Mouse (Mus musculus): ENCODE measurements around the gene Btbd6.
A peak's percentile ranks its signal among the peaks of the same experiment; 100 is the strongest.

The Btbd6 gene

DNA sequence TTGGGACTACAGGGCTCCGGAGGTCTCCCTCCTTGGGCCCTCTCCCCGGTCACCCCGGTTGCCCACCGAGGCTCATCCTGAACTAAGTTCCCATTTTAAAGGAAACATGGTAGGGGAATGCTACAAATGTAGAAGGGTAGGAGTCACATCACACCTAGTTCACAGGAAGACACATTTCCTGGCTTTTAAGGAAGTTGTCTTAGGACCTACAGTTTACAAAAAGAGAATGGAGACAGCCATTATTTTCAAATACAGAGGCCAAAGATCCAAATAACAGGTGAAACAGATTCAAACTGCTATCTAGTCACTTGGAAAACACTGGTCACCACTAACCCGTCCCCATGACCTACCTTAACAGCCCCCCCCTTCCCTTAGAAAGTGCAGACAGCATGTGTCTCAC lies 36.2 kb downstream of the Btbd6 start:
- no peak for DNase-seq

DNA sequence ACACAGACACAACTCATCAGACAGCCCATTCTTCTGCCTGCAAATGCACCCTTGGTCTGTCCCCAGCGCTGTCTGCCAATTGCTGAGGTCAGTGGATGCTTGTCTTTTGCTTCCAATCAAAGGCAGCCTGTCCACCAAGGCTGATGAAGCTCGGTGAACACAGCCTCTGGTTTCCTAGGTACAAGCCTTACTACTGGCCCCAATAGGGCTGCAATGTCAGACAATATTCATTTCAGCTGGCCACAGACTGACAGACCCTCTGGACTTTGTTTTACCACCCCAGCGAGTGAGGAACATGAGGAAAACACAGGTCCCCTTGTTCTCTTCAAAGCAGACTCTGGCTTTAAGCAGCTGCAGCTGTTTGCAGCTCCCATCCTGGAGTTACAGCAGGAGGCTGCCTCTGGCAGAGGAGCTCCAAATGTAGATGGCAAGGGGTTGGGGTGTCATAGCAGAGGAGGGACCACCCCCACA lies 36.8 kb downstream of the Btbd6 start:
- DNase-seq: no peak

DNA sequence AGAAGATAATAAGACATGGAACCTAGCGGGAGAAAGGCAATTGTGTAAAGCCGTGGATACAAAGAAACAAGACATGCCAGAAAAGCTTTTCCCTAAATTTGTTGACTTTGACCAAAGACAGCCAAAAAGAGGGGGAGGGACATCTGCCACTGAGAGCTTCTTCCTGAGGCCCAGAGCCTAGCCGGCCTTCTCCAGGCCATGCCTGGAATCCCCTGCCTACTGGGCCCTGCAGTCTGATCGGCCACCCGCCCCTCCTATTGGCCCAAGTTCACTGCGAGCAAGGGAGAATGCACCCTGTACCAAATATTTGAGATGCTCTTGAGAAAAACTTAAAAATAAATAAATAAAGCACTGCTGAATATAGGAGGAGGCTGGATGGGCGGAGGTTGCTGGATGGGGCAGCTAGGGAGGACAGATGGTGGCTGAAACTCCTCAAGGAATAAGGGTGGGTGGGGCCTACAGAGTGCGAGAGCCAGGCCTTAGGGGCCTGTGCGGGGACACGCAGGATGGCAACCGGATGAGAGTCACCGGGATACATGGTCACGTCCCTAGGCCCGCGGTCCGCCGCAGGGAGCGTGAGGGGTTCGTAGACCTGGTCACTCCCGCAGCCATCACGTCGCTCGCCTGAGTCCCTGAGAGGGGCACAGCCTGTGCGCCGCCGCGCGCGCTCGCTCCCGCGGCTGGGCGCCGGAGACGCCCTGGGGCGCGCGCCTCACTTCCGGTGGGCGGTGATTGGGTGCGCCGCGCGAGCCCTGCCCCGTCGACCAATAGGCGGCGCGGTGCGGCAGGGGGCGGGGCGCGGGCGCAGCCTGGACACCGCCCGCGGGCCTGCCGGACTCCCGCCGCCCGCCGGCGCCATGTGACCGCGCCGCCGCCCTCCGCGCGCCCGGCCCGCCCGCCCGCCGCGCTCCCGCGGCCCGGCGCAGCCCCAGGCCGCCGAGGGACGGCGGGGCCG lies 37.6 kb downstream of the Btbd6 start, which contains the start of gene Pacs2:
Pacs2 (plus strand) TSS at position 905 of the 955 bp plus-strand sequence.
- DNase-seq: peak; percentile 96

DNA sequence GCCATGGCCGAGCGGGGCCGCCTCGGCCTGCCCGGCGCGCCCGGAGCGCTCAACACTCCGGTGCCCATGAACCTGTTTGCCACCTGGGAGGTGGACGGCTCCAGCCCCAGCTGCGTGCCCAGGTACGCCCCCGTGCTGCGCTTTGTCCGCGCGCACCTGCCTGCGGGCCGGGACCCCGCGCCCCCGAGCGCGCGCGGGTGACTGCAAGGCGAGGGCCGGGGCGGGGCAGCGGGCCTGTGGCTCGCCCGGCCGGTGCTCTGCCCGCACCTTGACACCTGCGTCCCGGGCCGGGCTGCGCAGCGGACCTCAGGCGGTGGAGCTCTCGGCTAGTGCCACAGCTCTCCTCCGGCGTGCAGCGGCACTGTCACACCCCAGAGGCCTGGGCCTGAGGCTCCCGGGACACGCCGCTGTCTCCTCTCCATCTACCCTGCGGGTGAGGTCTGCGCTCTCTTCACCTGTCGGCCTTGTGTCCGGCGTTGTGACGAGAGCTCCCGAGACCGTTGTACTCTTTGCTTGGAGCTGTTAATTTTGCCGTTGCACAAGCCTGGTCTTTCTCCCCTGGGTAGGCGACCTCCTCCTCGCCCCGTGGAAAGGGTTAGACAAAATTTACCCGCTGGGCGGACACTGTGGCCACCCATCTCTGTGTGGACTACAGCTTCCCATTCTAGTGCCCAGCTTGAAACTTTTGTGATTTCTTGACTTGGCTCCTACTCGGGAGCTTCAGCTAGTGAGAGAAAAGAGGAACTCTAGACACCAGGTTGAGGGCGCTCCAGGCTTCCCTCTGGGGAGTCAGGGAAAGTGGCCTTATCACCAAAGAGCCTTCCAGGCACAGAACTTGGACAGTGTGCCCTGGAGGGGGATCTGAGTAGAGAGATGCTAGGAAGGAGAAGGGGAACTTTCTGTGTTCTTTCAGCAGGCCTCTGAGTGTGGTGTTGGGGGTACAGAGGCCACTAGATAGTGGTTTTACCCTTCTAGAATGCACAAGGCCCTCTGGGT lies 38.6 kb downstream of the Btbd6 start:
- DNase-seq: peak; percentile 74

DNA sequence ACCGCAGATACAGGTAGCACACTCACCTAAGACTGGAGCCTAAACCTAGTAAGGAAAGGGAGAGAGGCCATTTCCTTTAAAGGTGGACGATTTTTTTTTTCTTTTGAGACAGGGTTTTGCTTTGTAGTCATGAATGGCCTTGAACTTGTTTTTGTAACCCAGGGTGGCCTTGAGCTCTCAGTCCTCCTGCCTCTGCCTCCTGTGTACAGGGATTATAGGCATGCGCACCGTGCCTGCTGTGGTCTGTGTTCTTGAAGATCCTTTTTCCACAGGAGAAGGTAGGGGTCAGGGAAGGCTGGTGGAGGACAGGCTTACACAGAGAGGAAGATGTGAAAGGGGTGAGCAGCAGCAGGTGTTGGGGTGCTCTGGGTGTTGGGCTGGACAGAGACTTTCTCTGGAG lies 39.7 kb downstream of the Btbd6 start:
- no peak for DNase-seq

DNA sequence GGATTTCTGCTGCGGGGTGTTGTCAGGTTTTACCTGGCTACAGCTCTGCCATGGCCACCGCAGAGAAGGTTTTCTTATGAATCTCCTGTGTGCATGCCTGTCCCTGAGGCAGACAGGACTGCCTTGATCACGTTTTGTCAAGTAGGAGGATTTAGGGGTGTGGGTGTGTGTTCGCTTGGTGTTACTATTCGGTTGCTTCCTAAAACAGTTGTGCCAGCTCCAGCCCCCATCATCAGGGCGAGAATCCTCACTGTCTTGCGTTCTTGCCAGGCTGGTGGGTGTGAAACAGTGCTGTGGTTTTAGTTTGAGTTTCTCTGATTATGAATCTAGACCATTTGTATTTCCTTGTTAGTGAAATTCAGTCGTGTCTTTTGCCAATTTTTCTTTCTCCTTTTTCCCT lies 40.7 kb downstream of the Btbd6 start:
- DNase-seq: no peak

DNA sequence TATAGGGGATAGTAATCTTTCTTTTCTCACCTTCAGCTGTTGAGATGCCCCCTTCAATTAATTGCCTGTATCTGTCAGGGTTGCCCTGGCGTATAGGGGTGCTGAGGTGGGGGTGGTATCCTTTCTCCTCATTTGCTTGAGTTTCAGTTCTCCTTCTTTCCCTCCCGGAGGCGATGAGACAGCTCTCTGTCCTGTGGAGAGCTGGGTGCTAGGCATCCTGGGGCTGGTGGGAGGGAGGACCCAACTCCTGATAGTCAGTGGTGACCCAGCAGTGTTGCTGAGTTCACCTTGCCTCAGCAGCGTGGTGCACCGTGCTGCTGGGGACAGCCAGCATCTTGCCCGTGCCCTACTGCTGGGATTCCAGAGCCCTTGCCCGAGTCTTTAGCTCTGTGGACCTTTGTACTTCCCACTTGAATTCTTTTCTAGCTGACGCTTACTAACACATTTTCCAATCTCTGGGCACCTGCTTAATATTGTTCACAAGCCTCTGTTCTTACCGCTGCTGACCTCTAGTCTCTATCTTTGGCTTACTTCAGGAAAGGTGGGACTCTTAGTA lies 41.2 kb downstream of the Btbd6 start:
- DNase-seq: peak; percentile 33

DNA sequence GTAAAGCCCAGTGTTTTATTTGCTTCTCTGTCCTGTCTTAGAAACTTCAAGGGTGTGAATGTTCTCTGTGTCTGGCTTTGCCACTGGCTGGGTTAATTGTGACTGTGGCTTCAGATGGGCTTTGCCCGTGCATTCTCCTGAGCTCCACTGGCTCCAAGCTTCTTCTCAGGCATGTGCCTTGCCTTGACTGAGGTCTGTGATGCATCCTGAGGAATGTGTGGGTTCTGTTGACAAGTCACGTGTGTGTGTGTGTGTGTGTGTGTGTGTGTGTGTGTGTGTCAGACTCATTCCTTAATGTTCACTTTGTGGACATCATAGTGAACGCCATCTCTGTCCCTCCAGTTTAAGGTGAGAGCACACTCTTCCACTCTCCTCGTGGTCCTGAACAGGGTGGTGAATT lies 42.5 kb downstream of the Btbd6 start:
- DNase-seq: no peak

DNA sequence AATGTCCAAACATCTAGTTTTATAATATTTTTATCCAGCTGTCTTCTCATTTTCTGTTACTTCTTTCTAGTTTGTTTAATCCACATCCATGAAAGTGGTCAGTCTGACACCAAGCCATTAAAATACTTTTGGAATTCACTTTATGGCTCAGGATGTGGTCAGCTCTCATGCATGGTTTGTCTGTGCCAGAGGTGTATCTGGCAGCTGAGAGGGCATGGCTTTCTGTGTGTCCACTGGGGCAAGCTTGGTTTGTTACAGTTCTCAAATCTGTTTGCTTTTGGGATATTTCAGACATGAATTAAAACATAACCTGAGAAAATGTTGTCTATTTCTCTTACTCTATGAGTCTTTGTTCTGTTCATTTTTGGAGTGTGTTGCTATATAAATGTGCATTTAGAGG lies 45.2 kb downstream of the Btbd6 start:
- no peak for DNase-seq

DNA sequence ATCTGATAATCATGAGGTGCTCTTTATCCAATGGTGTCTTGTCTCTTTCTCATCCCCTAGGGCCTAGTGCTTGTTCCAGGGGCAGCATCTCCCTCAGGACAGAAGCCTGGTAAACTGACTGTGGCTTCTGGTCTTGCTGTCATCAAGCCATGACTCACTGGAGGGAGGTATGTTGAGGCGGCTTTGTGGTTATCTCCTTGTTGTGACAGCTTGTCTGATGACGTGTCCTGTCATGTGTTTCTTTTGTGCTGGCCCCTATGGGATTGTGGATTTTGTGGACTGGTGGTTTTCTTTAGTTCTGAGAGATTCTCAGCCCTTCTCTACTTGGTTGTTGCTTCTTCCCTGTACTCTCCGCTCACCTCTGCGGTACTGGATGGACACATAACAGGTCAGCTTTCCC lies 46.8 kb downstream of the Btbd6 start:
- no peak for DNase-seq

DNA sequence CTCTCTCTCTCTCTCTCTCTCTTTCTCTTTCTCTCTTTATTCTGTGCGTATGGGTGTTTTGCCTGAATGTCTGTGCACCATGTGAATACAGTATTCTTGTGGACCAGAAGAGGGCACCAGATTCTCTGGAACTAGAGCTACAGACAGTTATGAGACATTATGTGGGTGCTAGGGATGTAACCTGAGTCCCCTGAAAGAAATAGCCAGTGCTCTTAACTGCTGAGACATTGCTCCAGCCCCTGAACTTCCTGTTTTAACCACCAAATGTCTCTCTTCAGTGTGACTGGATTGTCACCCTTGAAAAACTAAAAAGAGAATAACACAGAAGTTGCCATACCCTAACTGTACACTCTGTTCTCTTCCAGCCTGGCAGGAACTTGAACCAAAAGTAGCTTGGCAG lies 50.3 kb downstream of the Btbd6 start:
- no peak for DNase-seq

DNA sequence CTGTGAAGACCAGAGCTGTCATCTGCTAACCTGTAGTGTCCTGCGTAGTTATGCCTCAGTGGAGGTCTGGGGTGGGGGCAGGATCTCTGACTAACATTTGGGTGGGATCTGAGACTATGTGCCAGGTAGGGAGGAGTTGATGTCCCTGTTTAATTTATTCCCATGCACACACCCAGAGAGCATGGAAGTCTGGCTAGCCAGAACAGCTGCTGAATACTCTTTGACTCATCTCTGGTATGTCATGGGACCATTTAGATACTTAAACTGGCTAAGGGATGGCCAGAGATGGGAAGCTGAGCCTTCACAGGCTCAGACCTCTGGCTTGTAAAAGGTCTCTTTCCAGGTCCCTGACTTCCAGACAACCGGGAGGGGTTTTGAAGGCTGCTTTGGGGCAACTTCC lies 51.2 kb downstream of the Btbd6 start:
- no peak for DNase-seq

DNA sequence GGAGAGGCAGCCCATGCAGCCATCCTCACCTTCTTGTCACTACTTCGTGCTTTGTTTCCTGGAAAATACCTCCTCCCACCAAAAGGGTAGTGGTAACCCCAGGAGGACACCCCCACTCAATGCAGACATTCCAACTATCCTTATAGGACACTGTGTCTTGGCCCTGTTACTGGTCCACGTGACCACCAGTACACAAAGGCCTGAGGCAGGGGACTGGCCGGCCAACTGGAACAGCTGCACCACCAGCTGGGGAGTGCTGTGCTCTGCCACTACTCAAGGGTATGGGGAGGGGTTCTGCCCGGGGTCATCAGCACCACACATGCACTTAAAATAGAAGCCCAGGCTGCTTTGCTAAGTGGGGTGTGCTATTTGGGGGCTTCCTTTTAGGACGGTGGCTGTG lies 51.8 kb downstream of the Btbd6 start:
- DNase-seq: no peak

Measured in kidney, adult 18-20 months (tissue).